Mouse (Mus musculus) myocyte (in vitro differentiated cells): ENCODE results near the gene Arid1b.

Experiments
- CEBPB ChIP-seq: IDR thresholded peaks from 2 replicates; pipeline ENCODE4 v1.6.1; 2011; ENCODE audit warnings: mild to moderate bottlenecking, moderate library complexity; ENCODE audit not compliant: poor library complexity, insufficient read depth, severe bottlenecking
- POLR2A ChIP-seq: IDR thresholded peaks from one replicate; pipeline ENCODE4 v1.6.1; 2011; ENCODE audit warnings: low read depth, mild to moderate bottlenecking, control low read depth, moderate library complexity; ENCODE audit not compliant: insufficient read length
- POLR2AphosphoS2 ChIP-seq: IDR thresholded peaks from one replicate; pipeline ENCODE4 v1.6.1; 2011; ENCODE audit warnings: low read depth, control low read depth; ENCODE audit not compliant: insufficient read length
- TCF12 ChIP-seq: IDR thresholded peaks from one replicate; pipeline ENCODE4 v1.6.1; 2011; ENCODE audit warnings: mild to moderate bottlenecking, control low read depth; ENCODE audit not compliant: poor library complexity, insufficient read depth, severe bottlenecking
- USF1 ChIP-seq: IDR thresholded peaks from one replicate; pipeline ENCODE4 v1.6.1; 2011; ENCODE audit warnings: low read depth, mild to moderate bottlenecking, control low read depth, moderate library complexity

GRCm38 (mm10) chr17:5360759-5361158, 366.6 kb downstream of the Arid1b start:
- TF ChIP-seq POLR2AphosphoS2, result no peak
- no peak for TF ChIP-seq POLR2A
- no peak for TF ChIP-seq CEBPB
- TF ChIP-seq TCF12, result no peak
- no peak for TF ChIP-seq USF1
